Comparison of ENCODE assay signal across 8 mouse cellular contexts in genomic region chrX:61723029-61723980, GRCm38 (mm10). TPM values are rescaled to one million over a fixed set of nuclear protein-coding genes. Genes with fewer than 3 reads are reported as not detected.
DNase-seq lines count a peak whose midpoint lies in the region; ATAC-seq lines count a peak whose summit lies in the region.

No protein-coding gene starts in this region.

- intact Hi-C loops in left cerebral cortex, postnatal 36 days (cut with DNase I) = no loop called here

- 0 out of 2 replicates have a peak, but pooled peaks cover 2% of the 10 kb centered on the region for H3K4me1 ChIP-seq in lung, embryonic 15.5 days
- H3K4me1 ChIP-seq in intestine, embryonic 15.5 days (replicated peaks) = no peaks in the 10 kb centered on the region

- WGBS in lung, embryonic 15.5 days = 37% methylated on average over 9 of the region's 9 CpGs
- WGBS in intestine, embryonic 15.5 days = 41% methylated on average over 9 of the region's 9 CpGs

- no peak for DNase-seq in lung, postnatal 25 days (ENCODE audit: low spot score)
- DNase-seq in cerebellum, postnatal 25 days = peak; percentile 49 to 71
- peak; percentile 7 for DNase-seq in retina, embryonic 14.5 days (ENCODE audit: low spot score)
- no peak for DNase-seq in ovary, postnatal 36 days (ENCODE audit: low spot score)
- no peak for DNase-seq in right cerebral cortex, postnatal 36 days (ENCODE audit: low spot score in 2 of 2)
- DNase-seq in left cerebral cortex, postnatal 36 days (ENCODE audit: low spot score in 2 of 2) = no peak

- H3K27ac ChIP-seq in lung, embryonic 15.5 days = no peak overlapping the region
- no peak overlapping the region for H3K27ac ChIP-seq in intestine, embryonic 15.5 days

- H3K9ac ChIP-seq in lung, embryonic 15.5 days = no peak overlapping the region
- H3K9ac ChIP-seq in intestine, embryonic 15.5 days = no peak overlapping the region

- no peak overlapping the region for H3K4me3 ChIP-seq in lung, embryonic 15.5 days
- 0 out of 2 replicates have a peak overlapping the region, but pooled peaks have one; percentile 2 for H3K4me3 ChIP-seq in intestine, embryonic 15.5 days (replicated peaks)

- no peaks in the 10 kb centered on the region for H3K27me3 ChIP-seq in lung, embryonic 15.5 days
- H3K27me3 ChIP-seq in intestine, embryonic 15.5 days (replicated peaks) = no peaks in the 10 kb centered on the region

- ATAC-seq in lung, embryonic 15.5 days (ENCODE audit: borderline replicate concordance, extremely low read depth, low FRiP score, low TSS enrichment) = peak; percentile 42; the same call in 1 of the 2 replicates
- ATAC-seq in intestine, embryonic 15.5 days = peak; percentile 86

- H3K36me3 ChIP-seq in lung, embryonic 15.5 days = no peaks in the 10 kb centered on the region
- H3K36me3 ChIP-seq in intestine, embryonic 15.5 days = no peaks in the 10 kb centered on the region

- H3K4me2 ChIP-seq in lung, embryonic 15.5 days = peak overlapping the region; percentile 38
- peak overlapping the region; percentile 50 for H3K4me2 ChIP-seq in intestine, embryonic 15.5 days (replicated peaks)

- no peaks in the 10 kb centered on the region for H3K9me3 ChIP-seq in lung, embryonic 15.5 days
- H3K9me3 ChIP-seq in intestine, embryonic 15.5 days = no peaks in the 10 kb centered on the region

RNA-seq across cellular contexts. Expression of gene Ldoc1, which starts 14.0 kb away (rescaled TPM):
- polyA plus RNA-seq in lung, embryonic 15.5 days (2015; fragmentation: Nextera tagmentation; extraction: Ambion mirVana) = 0.11 and 0.14 TPM in 2 replicates
- polyA plus RNA-seq in intestine, embryonic 15.5 days (2015; fragmentation: Nextera tagmentation; extraction: Ambion mirVana) = 0.57 and 0.67 TPM in 2 replicates
- total RNA-seq in left cerebral cortex, postnatal 36 days (2021) = 1 to 10 TPM; 1.3 to 1.7 TPM

Comparison
In these comparisons a context has a peak if more than half of its experiments do, and no peak if none do; other contexts are left out.
1. DNase-seq: peak in cerebellum, postnatal 25 days (2 of 2) and retina, embryonic 14.5 days (single experiment); none in lung, postnatal 25 days (single experiment), ovary, postnatal 36 days (single experiment), right cerebral cortex, postnatal 36 days (0 of 2) and left cerebral cortex, postnatal 36 days (0 of 2).